Mouse (Mus musculus) adipocyte (in vitro differentiated cells): ENCODE results near the gene Adap1.
"Not testable (repeated sequence)": the region's sequence is repeated elsewhere in the genome, so short reads cannot be mapped to it uniquely, and the experiment has no call there.

Experiments used
- DNase-seq: peaks from one replicate; pipeline ENCODE4 v3.0.0-alpha.2; 2016; ENCODE audit warnings: low spot score

Gene Adap1

GRCm38 (mm10) chr5:139351134-139351533, 25.7 kb upstream of the Adap1 start, which contains the start of gene Cox19:
Gene Cox19, minus strand, starts transcription at chr5:139351418.
- DNase-seq: no peak

GRCm38 (mm10) chr5:139349713-139350112, 24.3 kb upstream of the Adap1 start:
- no peak for DNase-seq

GRCm38 (mm10) chr5:139347225-139347624, 21.8 kb upstream of the Adap1 start:
- DNase-seq: no peak

DNA sequence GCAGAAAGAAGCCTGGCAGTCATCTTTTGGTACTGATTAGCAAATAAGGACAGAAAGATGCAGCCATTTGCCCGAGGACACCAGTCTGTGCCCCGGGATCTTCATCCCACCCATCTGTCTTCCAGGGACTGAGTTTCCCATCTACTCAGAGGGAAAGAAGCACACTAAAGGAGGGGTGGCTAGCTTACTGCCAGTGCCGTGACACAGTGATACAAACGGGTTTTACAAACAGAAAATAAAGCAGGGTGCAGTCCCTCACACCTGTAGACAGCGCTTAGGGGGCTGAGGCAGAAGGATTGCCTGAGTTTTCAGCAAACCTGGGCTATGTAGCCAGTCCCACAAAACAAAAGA, 19.9 kb upstream of the Adap1 start:
- no peak for DNase-seq

GRCm38 (mm10) chr5:139344687-139345363, 19.4 kb upstream of the Adap1 start:
- DNase-seq: peak; percentile 99

GRCm38 (mm10) chr5:139344021-139344686, 18.7 kb upstream of the Adap1 start:
- DNase-seq: peak; percentile 93

GRCm38 (mm10) chr5:139338891-139339290, 13.5 kb upstream of the Adap1 start:
- DNase-seq: no peak

DNA sequence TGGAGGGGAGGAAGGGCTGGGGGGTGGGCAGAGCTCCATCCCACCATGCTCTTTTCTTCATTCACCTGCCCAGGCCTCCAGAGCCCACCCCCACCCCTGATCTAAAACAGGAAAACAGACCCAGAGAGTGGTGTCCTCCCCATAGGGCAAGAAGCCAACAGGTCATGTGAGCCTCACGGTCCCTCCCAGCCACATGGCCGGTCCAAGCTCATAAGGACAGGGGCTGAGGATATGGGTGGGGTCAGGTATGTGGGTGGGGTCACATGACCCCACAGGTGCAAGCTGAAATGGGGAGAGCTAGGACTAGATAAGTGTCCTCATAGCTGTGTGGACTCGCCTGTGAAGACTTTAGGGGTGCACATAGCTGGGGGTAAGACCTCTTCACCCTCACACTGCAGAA, 13.0 kb upstream of the Adap1 start:
- DNase-seq: peak; percentile 47

DNA sequence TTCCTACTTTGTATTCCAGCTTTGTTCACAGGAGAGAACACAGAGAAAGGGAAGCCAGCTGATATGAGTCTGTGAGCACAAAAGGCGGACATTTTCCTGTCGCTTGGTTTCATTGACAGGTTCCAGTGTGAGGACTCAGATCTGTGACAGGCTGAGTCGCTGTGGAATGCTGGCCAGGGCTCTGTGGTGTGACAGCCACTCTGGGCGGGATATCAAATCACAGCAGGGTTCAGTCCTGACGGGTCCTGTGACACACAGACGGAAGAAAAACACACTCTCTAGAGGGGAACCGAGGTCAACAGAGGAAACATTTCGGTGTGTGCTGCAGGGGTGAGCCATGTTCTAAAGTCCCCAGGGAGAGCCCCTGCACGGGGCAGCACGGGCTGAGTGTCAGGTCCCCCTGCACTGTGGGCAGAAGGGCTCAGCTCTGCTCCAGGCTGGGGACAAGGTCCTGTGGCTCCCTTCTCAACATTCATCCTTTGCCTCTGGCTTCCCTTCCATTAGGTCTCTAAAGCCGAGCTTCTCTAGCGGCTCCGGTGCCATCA, 12.5 kb upstream of the Adap1 start:
- peak; percentile 70 for DNase-seq

DNA sequence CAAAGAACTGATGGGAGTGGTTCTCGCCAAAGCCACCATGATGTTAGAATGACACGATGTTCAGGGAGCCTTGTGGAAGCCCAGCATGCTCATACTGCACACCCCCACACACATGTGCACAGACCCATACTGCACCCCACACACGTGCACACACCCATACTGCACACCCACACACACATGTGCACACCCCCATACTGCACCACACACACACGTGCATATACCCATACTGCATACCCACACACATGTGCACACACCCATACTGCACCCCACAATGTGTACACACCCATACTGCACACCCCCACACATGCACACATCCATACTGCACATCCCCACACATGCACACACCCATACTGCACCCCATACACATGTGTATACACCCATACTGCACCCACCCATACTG, 10.2 kb upstream of the Adap1 start:
- no peak for DNase-seq

DNA sequence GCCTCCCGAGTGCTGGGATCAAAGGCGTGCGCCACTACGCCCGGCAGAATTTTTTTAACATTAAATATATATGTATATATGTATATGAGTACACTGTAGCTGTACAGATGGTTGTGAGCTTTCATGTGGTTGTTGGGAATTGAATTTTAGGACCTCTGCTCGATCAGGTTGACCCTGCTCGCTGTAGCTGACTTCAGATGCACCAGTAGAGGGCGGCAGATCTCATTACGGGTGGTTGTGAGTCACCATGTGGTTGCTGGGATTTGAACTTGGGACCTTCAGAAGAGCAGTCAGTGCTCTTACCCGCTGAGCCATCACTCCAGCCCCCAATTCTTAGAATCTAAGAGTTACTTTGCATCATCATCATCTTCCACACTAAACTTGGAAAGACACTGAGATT, 9.0 kb upstream of the Adap1 start:
- not testable (repeated sequence) for DNase-seq

GRCm38 (mm10) chr5:139333301-139334013, 8.0 kb upstream of the Adap1 start:
- DNase-seq: peak; percentile 60

- no peak for DNase-seq
These were observed 7.3 kb upstream of the Adap1 start for GRCm38 (mm10) chr5:139332590-139333272.

- DNase-seq: peak; percentile 93
These were observed 6.3 kb upstream of the Adap1 start for GRCm38 (mm10) chr5:139331742-139332141.

DNA sequence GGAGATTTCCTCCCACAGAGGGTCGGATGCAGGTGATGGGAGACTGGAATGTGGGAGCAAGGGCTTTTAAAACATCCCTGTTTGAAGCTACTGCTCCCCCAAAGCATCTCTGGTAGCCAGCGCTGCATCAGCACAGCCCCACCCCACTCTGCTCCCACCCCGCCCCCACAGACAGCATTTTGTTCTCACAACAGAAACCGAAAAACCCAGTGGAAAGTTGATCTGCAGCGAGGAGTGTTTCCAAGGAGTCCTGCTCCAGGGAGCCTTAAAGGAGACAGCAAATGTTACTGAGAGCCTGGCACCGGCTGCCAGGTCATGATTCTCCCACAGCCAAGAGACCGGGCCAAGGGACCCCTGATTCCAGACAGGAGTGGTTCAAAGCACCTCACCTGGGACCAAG, 5.3 kb upstream of the Adap1 start:
- no peak for DNase-seq

DNA sequence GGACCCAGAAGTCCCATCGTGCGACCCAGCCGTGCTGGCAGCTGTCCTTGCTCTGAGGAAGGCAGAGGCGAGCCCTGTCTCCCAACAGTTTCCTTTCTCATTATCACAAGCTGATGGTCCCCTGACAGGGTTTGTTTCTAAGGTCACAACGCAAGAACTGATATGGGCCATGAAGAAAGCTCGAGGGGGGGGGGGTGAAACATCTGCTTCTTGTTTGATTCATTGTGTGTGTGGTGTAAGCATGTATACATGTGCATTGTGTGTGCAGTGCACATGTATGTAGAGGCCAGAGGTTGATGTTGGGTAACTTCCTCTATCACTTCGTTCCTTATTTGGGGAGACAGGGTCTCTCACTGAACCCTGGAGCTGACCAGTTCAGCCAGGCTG, 2.2 kb upstream of the Adap1 start:
- no peak for DNase-seq

- DNase-seq: peak; percentile 43
These were observed 1.7 kb upstream of the Adap1 start for GRCm38 (mm10) chr5:139326986-139327633.

GRCm38 (mm10) chr5:139326111-139326696, 782 bp upstream of the Adap1 start:
- DNase-seq: no peak

DNA sequence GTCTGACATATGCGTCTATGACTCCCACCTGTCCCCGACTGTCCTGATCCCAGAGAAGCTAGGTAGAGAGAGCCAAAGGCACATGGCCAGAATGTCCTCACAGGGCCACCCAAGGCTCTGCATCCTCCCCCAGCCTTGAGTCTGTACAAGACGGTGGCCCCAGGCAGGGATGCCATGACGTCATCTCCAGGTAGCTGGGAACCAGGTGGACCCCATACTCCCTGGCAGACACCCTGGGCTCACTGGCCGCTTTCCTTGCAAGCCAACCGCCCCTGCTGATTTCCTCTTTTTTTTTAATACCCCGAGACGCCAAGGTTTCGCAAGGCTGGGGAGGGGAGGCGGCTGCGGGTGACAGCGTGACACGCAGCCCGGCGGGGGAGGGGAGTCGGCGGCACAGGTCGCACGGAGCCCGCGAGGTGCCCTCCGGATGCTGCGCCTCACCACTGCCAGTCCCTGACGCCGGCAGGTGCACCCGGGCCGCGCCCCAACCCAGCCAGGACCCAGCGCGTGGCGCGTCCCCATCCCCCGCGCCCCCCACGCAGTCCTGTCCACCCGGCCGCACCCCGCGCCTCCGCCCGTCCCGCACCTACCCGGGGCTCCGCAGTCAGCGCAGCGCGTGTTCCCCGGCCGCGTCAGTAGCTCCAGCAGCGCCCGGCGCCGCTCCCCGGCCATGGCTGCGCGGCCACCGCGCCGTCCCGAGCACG, 579 bp downstream of the Adap1 start:
- no peak for DNase-seq

- DNase-seq: no peak
These were observed 1.4 kb downstream of the Adap1 start for GRCm38 (mm10) chr5:139324045-139324491.
